Mouse (Mus musculus) brain, embryonic 14.5 days (tissue): Measurements from ENCODE around the gene Lama1.

Source experiments
- CTCF ChIP-seq: fragments of 200-500 bp; IDR thresholded peaks from 2 replicates; pipeline ENCODE4 v1.5.1; 2012; ENCODE audit warnings: inconsistent platforms, mild to moderate bottlenecking, moderate library complexity, borderline replicate concordance; ENCODE audit not compliant: insufficient read depth, insufficient read length; ENCODE audit errors: extremely low read depth
- POLR2A ChIP-seq: fragments of 200-500 bp; IDR thresholded peaks from 2 replicates; pipeline ENCODE4 v1.6.1; 2012; ENCODE audit warnings: mild to moderate bottlenecking, inconsistent platforms, borderline replicate concordance; ENCODE audit not compliant: poor library complexity, insufficient read depth, insufficient read length, severe bottlenecking; ENCODE audit errors: extremely low read depth

GRCm38 (mm10) chr17:67773608-67774007 is 76.5 kb downstream of the Lama1 start:
- no peak for TF ChIP-seq POLR2A
- TF ChIP-seq CTCF = no peak
